Mouse (Mus musculus): ENCODE data around the gene Cyb5r3. TPM values are rescaled to one million over a fixed set of nuclear protein-coding genes. Genes with fewer than 3 reads are reported as not detected.

The Cyb5r3 gene
- total and polyA plus RNA-seq, 3 experiments = 22.6 to 67.0 TPM; not detected in 1

- no peak for TF ChIP-seq ETS1 (IDR thresholded peaks at IDR 0.05; ENCODE audit: low read depth, low read length)
- TF ChIP-seq CTCF (IDR thresholded peaks at IDR 0.05 in 2 of 3, conservative IDR thresholded peaks at IDR 0.05 in 1 of 3; ENCODE audit: control insufficient read depth in 1 of 3, insufficient read depth in 1 of 3, low read depth in 2 of 3, low read length in 3 of 3, poor library complexity in 1 of 3, severe bottlenecking in 1 of 3) = peak in 2 of 3 experiments; percentile 19 to 29; a peak in 4 of 6 replicates
- no peak for TF ChIP-seq RCOR1 (IDR thresholded peaks at IDR 0.05; ENCODE audit: low read depth, low read length)
- no peak for TF ChIP-seq GATA1 (IDR thresholded peaks at IDR 0.05; ENCODE audit: low read depth, low read length)
- TF ChIP-seq EP300 (IDR thresholded peaks at IDR 0.05; ENCODE audit: low read depth in 1 of 2, low read length in 2 of 2) = no peak
- no peak for TF ChIP-seq CHD1 (IDR thresholded peaks at IDR 0.05; ENCODE audit: low read depth, low read length)
- TF ChIP-seq SMC3 (IDR thresholded peaks at IDR 0.05; ENCODE audit: low read depth, low read length) = no peak
- TF ChIP-seq MYC (IDR thresholded peaks at IDR 0.05; ENCODE audit: low read depth, low read length) = no peak
- TF ChIP-seq BHLHE40 (IDR thresholded peaks at IDR 0.05; ENCODE audit: borderline replicate concordance, low read depth, low read length) = no peak
- peak; percentile 78; the same call in 1 of the 2 replicates for TF ChIP-seq POLR2AphosphoS2 (IDR thresholded peaks at IDR 0.05; ENCODE audit: low read length)
- peak; percentile 81 for TF ChIP-seq SIN3A (IDR thresholded peaks at IDR 0.05; ENCODE audit: low read length)
- TF ChIP-seq ELF1 (IDR thresholded peaks at IDR 0.05; ENCODE audit: low read depth, low read length) = peak; percentile 93
- TF ChIP-seq USF2 (IDR thresholded peaks at IDR 0.05; ENCODE audit: borderline replicate concordance in 1 of 2, insufficient read depth in 1 of 2, low read depth in 1 of 2, low read length in 2 of 2) = no peak
Measured at GRCm38 (mm10) chr15:83171712-83172481, 495 bp downstream of the Cyb5r3 start (continued).

GRCm38 (mm10) chr15:83170956-83171659 is 1.3 kb downstream of the Cyb5r3 start:
- TF ChIP-seq MXI1 (IDR thresholded peaks at IDR 0.05; ENCODE audit: low read depth, low read length) (0 out of 2 replicates have a peak, but pooled peaks have one; percentile 18), ETS1 (IDR thresholded peaks at IDR 0.05; ENCODE audit: low read depth, low read length) (0 out of 2 replicates have a peak, but pooled peaks have one; percentile 14), MAX (IDR thresholded peaks at IDR 0.05; ENCODE audit: low read length) (no peak), ZNF384 (IDR thresholded peaks at IDR 0.05; ENCODE audit: low read depth, low read length) (0 out of 2 replicates have a peak, but pooled peaks have one; percentile 41), RCOR1 (IDR thresholded peaks at IDR 0.05; ENCODE audit: low read depth, low read length) (0 out of 2 replicates have a peak, but pooled peaks have one; percentile 35), UBTF (IDR thresholded peaks at IDR 0.05; ENCODE audit: borderline replicate concordance, insufficient read depth, low read depth, low read length) (no peak), MYC (IDR thresholded peaks at IDR 0.05; ENCODE audit: low read depth, low read length) (no peak)
- H3K9me3 ChIP-seq (replicated peaks; ENCODE audit: insufficient read depth, low read length) = no peaks in the 10 kb centered on the region
- no peaks in the 10 kb centered on the region; the same call in 1 of the 2 replicates for H3K79me2 ChIP-seq (ENCODE audit: control insufficient read depth, insufficient read depth, low read length, poor library complexity)
- peak overlapping the region; percentile 66 for H3K9ac ChIP-seq (ENCODE audit: control insufficient read depth, low read depth, low read length, poor library complexity, severe bottlenecking)
- H3K4me3 ChIP-seq (ENCODE audit: control insufficient read depth in 1 of 2, insufficient read depth in 1 of 2, low read depth in 2 of 2, low read length in 2 of 2) = peak overlapping the region; percentile 61 to 95
- no peaks in the 10 kb centered on the region for H3K27me3 ChIP-seq (ENCODE audit: control insufficient read depth in 1 of 2, insufficient read depth in 2 of 2, low read length in 2 of 2)
- peaks cover 7 to 20% of the 10 kb centered on the region in 2 experiments for H3K4me1 ChIP-seq (ENCODE audit: control insufficient read depth in 1 of 2, insufficient read depth in 2 of 2, low read length in 2 of 2)
- DNase-seq (ENCODE audit: low read depth, low spot score) = peak; percentile 73
- H3K27ac ChIP-seq (ENCODE audit: control insufficient read depth, low read depth, low read length) = no peak overlapping the region
- peaks cover 0 to 13% of the 10 kb centered on the region in 2 experiments; a peak in 2 of 4 replicates for H3K36me3 ChIP-seq (ENCODE audit: control insufficient read depth in 1 of 2, insufficient read depth in 2 of 2, low read length in 2 of 2)
